In the genomic region with DNA sequence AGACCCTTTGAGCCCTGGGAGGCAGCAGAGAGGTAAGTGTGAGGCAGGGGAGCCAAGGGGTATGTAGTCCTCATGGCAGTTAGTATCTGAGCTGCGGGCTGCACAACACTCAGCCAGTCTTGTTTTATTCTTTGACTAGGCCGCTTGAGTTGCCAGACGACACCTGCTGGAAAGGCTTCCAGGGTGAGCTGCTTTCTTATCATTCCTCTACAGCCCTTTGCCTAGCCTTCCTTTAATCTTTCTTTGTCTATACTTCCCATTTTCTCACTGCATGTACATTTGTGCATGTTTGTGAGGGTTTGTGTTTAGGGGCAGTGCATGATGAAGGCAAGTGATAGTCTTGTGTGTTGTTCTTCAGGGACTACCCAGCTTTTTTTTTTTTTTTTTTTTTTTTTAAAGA, we compare ENCODE assay signal across 1 mouse cellular context.
TF ChIP-seq lines count a peak whose summit lies in the region.

No protein-coding gene starts in this region.

TF ChIP-seq in MEL, 35 proteins besides CTCF, POLR2A, EP300 and RAD21:
- TF ChIP-seq GABPA (IDR thresholded peaks at IDR 0.05; ENCODE audit: low read depth, low read length) = no peak
- TF ChIP-seq ZNF384 (IDR thresholded peaks at IDR 0.05; ENCODE audit: low read depth, low read length) = no peak
- TF ChIP-seq JUND (IDR thresholded peaks at IDR 0.05; ENCODE audit: low read depth, low read length) = no peak
- peak; percentile 90 for TF ChIP-seq RCOR1 (IDR thresholded peaks at IDR 0.05; ENCODE audit: low read depth, low read length)
- peak; percentile 30; the same call in 1 of the 2 replicates for TF ChIP-seq SMC3 (IDR thresholded peaks at IDR 0.05; ENCODE audit: low read depth, low read length)
- TF ChIP-seq NELFE (IDR thresholded peaks at IDR 0.05; ENCODE audit: low read depth, low read length) = no peak
- TF ChIP-seq MAZ (IDR thresholded peaks at IDR 0.05; ENCODE audit: low read depth, low read length) = no peak
- no peak for TF ChIP-seq MEF2A (IDR thresholded peaks at IDR 0.05; ENCODE audit: extremely low read depth, insufficient replicate concordance, low read depth, low read length, poor library complexity, severe bottlenecking)
- 0 out of 2 replicates have a peak, but pooled peaks have one; percentile 27 for TF ChIP-seq ZMIZ1 (IDR thresholded peaks at IDR 0.05; ENCODE audit: low read depth, low read length)
- TF ChIP-seq HCFC1 (IDR thresholded peaks at IDR 0.05; ENCODE audit: low read depth, low read length) = peak; percentile 54
- TF ChIP-seq POLR2AphosphoS5 (IDR thresholded peaks at IDR 0.05; ENCODE audit: borderline replicate concordance, low read depth, low read length) = no peak
- TF ChIP-seq TCF12 (IDR thresholded peaks at IDR 0.05; ENCODE audit: low read depth, low read length) = peak; percentile 98
- peak; percentile 3; the same call in 1 of the 2 replicates for TF ChIP-seq NRF1 (IDR thresholded peaks at IDR 0.05; ENCODE audit: insufficient read depth, low read depth, low read length, poor library complexity, severe bottlenecking)
- TF ChIP-seq MYB (IDR thresholded peaks at IDR 0.05; ENCODE audit: low read depth, low read length) = no peak
- no peak; the same call in 1 of the 2 replicates for TF ChIP-seq ZC3H11A (IDR thresholded peaks at IDR 0.05; ENCODE audit: low read depth, low read length)
- TF ChIP-seq ELF1 (IDR thresholded peaks at IDR 0.05; ENCODE audit: low read depth, low read length) = 0 out of 2 replicates have a peak, but pooled peaks have one; percentile 43
- TF ChIP-seq TAL1 (IDR thresholded peaks at IDR 0.05; ENCODE audit: low read length) = peak; percentile 99
- TF ChIP-seq MYC (IDR thresholded peaks at IDR 0.05; ENCODE audit: low read depth, low read length) = peak; percentile 91
- TF ChIP-seq GATA1 (IDR thresholded peaks at IDR 0.05; ENCODE audit: low read depth, low read length) = peak; percentile 95
- TF ChIP-seq CHD1 (IDR thresholded peaks at IDR 0.05; ENCODE audit: low read depth, low read length) = no peak
- peak; percentile 12; the same call in 1 of the 2 replicates for TF ChIP-seq CHD2 (IDR thresholded peaks at IDR 0.05; ENCODE audit: low read length)
- TF ChIP-seq BHLHE40 (IDR thresholded peaks at IDR 0.05; ENCODE audit: borderline replicate concordance, low read depth, low read length) = peak; percentile 63; the same call in 1 of the 2 replicates
- TF ChIP-seq USF2 (IDR thresholded peaks at IDR 0.05; ENCODE audit: borderline replicate concordance in 1 of 2, insufficient read depth in 1 of 2, low read depth in 1 of 2, low read length in 2 of 2) = no peak
- peak; percentile 88 for TF ChIP-seq SIN3A (IDR thresholded peaks at IDR 0.05; ENCODE audit: low read length)
- peak; percentile 24; the same call in 1 of the 2 replicates for TF ChIP-seq UBTF (IDR thresholded peaks at IDR 0.05; ENCODE audit: borderline replicate concordance, insufficient read depth, low read depth, low read length)
- TF ChIP-seq ZKSCAN1 (IDR thresholded peaks at IDR 0.05; ENCODE audit: low read depth, low read length) = no peak
- TF ChIP-seq MAX (IDR thresholded peaks at IDR 0.05; ENCODE audit: low read length) = peak; percentile 49; the same call in 1 of the 2 replicates
- TF ChIP-seq KAT2A (conservative IDR thresholded peaks at IDR 0.05; ENCODE audit: low read depth, low read length) = no peak
- peak; percentile 88 for TF ChIP-seq ETS1 (IDR thresholded peaks at IDR 0.05; ENCODE audit: low read depth, low read length)
- TF ChIP-seq MXI1 (IDR thresholded peaks at IDR 0.05; ENCODE audit: low read depth, low read length) = peak; percentile 51
- no peak; the same call in none of the 2 replicates for TF ChIP-seq TBP (IDR thresholded peaks at IDR 0.05; ENCODE audit: low read depth, low read length)
- TF ChIP-seq E2F4 (IDR thresholded peaks at IDR 0.05; ENCODE audit: borderline replicate concordance, low read depth, low read length) = no peak
- 0 out of 2 replicates have a peak, but pooled peaks have one; percentile 30 for TF ChIP-seq POLR2AphosphoS2 (IDR thresholded peaks at IDR 0.05; ENCODE audit: low read length)
- TF ChIP-seq MAFK (IDR thresholded peaks at IDR 0.05; ENCODE audit: borderline replicate concordance, low read depth, low read length) = 0 out of 2 replicates have a peak, but pooled peaks have one; percentile 13
- TF ChIP-seq USF1 (IDR thresholded peaks at IDR 0.05; ENCODE audit: low read depth, low read length) = no peak
